Mouse (Mus musculus) cerebellum, adult 8-10 months (tissue): Measurements from ENCODE around the gene Rab11fip5.

ENCODE experiments used
- DNase-seq: peaks from one replicate; pipeline ENCODE4 v3.0.0; 2022

Gene Rab11fip5

DNA sequence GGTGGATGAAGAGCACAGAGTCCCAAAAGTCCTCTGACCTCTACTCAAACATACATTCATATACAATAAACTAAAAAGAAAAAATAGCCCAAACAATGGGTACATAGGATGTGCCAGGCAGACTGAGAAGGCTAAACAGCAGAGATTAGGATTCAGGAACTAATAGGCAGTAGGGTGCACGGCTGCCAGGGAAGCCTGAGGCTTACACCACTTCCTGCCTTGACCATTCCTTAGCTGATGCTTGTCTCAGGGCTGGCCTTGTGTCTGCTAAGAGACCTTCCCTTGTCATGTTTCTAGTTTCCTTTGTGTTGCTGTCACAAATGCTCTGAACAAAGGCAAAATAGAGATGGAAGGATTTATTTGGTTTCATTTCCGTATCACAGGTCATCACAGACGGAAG lies 68.1 kb downstream of the Rab11fip5 start:
- no peak for DNase-seq

DNA sequence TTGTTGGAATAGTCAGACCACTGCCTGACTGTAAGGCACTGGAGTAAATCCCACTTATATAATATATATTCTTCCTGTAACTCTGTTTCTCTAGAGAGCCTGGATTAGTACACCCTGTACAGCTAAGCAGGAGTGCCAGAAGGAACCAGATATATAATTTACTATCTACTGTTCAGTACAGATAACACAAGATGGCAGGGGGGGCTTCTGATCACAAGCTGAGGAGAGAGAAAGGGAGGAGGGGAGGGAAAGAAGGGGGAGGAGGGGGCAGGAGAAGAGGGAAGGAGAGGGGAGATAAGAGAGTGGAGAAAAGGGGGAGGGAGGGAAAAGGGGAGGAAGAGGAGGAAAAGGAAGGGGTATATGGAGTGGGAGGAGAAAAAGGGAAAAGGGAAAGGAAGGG lies 68.6 kb downstream of the Rab11fip5 start:
- no peak for DNase-seq

DNA sequence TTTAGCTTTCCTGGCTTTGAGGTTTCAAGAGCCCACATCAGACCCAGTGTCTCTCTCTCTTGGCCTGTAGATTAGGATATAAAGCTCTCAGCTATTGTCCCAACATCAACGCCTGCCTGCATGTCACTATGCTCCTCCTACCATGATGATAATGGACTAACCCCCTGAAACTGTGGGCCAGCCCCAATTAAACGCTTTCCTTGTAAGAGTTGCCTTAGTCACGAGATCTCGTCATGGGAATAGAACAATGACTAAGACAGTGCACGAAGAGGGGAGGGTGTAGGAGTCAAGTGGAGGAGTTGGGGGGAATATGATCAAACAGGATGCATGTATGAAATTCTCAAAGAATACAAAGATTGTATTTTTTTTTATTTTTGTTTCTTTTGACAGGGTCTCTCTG lies 69.5 kb downstream of the Rab11fip5 start:
- DNase-seq, result no peak

DNA sequence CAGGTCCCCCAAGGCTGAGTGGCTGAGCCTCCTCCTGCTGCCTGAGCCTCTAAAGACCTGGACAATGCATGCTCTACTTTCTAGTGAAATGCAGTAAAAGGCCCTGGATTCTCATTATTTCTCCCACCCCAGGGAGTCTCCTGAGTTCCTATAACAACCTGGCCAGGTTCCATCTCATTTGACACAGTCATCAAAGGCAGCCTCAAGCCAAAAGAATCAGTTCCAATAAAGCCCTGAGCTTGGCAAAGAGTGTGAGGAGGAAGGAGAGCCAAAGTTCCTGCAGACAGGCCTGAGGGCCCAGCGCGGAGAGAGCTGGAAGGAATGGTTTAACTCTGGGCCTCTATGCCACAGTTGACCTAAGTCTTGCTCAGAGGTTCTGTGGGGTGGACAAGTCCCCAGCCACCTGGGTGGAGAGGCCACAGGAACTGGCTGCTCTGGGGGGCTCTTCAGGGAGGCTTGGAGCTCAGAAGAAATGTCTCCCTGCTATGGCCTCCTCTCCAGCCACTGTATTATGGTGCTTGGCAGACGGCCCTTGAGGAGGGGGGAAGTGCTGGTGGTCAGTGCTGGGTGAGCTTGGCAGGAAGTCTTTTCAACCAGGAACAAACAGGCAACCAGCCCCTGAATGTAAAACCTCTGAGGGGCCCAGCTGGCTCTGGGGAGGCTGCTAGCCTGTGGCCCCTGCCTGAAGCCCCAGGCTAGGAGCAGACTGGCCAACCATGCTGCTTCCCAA lies 71.9 kb downstream of the Rab11fip5 start:
- peak; percentile 71 for DNase-seq

DNA sequence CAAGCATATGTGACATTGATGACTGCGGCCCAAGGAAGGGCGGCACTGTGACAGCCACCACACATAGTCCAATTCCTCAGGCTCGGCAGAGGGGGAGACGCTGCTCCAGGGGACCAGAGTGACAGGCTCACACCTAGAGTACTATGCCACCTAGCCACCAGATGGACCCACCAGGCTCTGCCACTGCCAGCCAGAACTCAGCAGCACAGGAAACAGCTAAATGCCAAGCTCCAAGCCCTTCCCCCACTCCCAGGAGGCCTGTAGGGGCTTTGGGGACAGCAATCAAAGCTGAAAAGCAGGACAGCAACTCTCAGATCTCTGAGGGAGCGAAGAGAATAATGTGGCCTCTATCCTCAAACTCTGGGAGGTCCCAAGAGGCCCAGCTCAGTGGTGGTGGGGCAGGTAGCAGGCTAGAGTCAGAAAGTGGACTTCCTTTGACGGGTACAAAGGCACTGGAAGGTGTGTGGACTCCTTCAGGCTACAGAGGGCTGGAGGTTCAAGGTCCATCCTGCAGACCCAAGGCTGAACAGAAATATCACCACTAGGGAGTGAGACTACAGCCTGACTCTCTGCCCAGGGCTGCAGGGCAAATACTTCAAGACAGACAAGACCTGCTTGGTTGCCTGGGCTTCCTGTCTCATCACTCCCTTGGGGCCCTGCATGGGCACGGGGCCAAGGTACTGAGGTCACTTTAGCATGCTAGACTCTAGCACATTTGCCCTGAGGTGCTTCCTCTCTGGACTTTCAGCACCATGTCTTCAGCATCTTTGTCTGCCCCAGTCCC lies 78.9 kb downstream of the Rab11fip5 start:
- DNase-seq, result peak; percentile 22

DNA sequence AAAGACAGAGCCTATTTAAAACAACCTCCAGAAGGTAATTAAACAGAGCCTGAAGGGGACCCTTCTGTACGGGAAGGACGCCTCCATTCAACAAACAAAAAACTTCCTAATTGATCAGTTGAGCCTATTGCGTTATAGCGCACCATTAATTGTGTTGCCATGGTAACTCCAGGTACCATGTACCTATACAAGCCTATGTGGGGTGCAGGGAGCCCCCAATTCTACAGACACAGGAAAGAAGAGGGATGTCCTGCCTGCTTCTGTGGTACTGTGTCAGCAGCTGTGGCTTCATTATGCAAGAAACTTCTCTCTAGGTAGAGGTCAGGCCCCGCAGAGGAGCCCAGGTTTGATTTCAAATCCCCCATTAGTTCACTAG lies 80.4 kb downstream of the Rab11fip5 start:
- no peak for DNase-seq

DNA sequence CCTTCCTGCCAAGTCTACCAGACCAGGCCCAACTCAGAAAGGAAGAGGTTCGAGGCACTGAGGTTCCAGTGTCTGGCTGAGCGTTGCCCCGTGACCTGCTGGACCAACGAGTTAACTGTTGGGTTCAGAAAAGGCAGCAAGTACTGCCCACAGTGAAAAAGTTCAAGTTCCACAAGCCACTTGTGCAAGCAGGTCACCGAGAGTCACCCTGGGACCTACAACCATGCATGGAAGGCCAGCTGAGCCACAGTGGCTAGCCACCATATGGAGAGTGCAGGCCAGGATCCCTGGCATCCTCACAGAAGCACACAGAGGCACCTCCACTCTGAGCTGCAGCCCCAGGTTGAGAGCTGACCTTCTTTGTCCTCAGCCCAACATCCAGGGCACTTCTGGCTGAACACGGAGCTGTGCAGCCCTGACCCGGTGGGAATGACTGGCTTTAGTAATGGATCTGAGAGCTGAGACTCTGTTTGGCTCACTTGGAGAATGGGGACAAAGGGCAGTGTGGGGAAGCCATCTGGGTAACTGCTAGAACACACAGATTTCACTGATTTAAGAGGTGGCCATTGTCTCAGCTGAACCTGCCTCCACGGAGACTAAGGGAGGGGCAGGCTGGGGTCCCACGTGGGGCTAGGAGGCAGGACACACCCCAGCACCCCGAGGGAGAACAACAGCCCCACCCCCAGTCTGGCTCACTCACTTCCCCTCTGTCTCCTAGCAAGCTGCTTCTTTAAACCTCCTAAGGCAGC lies 81.0 kb downstream of the Rab11fip5 start:
- DNase-seq, result no peak

DNA sequence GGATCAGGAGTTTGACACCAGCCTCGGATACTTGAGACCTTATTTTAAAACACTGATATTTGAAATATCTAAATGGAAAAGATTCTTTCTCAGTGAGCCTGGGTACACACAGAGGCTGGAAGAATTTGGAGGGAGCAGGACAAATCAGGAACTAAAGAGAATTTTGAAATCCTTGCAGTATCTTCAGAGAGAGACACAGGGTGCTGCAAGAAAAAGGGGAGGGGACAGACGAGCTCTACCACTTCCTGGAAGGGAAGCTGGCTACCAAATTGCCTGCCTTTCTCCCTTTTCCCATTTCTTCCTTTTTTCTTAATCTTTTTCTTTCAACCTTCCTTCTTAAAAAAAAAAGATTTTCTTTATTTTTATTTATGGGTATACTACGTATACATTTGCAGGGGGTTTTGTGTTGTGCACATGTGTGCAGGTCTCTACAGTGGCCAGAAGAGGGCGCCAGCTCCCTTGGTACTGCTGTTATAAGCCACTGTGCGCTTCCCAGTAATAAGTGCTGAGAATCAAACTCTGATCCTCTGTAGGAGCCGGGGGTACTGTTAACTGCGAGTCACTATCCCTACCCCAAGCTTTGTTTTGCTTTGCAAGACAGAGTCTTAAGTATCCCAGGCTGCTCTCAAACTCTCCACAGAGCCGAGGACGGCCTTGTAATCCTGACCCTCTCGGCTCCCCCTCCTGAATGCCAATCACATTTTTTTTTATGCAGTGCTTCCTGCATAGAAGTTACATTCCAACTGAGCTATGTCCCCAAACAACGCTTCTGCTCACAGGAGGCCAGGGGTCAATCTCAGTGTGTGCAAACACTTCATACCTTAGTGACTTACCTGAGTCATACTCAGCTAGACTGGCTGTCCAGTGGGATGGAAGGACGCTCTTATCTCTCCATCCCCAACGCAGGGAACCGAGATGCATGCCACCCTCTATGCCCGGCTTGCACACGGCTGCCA lies 83.3 kb downstream of the Rab11fip5 start:
- DNase-seq, result no peak

DNA sequence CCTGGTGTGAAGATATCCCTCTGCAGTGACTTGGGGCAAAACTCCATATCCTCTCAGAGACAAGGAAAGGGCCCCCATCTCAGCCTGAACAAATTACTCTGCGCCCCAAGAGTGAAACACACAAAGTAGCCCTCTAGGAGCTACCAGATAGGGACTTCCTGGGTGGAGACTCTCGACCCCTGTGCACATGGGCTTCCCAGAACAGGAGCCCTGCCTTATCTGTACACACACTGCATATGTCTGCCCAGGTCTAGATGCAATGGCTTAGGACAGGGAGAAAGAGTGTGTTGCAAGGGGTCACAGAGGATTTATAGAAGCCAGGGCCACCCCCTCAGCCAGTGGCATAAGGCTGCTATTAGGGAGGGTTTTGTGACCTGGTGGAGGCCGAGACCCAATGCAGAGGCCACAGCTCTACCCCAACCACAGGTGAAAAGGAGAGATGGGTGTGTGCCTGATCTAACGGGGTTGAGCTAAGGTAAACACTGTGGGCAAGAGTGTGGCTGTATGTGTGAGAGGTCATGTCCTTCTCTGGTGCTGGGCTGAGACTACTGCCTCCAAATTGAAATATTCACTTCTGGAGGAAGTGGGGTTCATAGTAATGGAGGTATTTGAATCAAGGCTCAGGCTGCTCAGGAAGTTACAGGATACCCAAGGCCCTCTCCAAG lies 86.1 kb downstream of the Rab11fip5 start:
- no peak for DNase-seq

DNA sequence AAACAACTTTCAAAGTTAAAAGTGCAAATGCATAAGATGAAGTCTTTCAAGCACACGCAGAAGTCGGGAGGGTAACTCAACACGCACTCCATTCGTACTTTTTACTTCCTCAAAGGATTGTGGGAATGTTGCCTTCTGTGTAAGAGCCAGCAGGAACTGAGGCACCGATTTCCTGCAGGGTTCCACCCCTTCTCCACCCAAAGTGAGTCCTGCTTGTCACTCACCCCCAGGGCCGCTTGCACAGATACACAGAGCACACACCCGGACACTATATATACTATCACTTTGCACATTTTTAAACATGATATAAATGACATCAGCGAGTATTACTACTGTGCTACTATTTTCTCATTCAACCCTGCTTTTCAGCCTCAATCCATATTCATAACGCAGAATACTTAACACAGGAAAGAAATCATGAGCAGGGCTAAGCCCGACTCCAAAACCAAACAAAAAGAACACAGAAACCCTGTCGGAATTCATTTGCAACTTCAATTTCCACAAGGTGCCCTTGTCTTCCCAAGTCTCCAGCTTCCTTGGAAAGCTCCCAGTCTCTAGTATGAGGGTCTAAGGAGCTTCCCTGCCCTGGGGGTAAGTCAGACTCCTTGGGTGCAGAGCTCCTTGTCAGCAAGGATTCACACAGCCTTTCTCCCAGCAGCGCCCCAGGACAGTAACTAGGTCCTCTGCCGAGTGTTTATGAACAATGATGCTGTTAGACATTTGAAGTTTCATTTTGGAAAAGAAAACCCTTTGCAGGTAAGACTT lies 88.0 kb downstream of the Rab11fip5 start:
- no peak for DNase-seq
